Mouse (Mus musculus) cerebellum, adult 9-10 months (tissue): ENCODE measurements around the gene Ano1.

ENCODE experiments used
- DNase-seq: peaks from one replicate; pipeline ENCODE4 v3.0.0; 2022

Ano1 gene

GRCm38 (mm10) chr7:144696764-144697704, 54.7 kb downstream of the Ano1 start:
- DNase-seq = no peak

GRCm38 (mm10) chr7:144689855-144690254, 61.9 kb downstream of the Ano1 start:
- no peak for DNase-seq

GRCm38 (mm10) chr7:144689136-144689535, 62.6 kb downstream of the Ano1 start:
- DNase-seq = no peak

GRCm38 (mm10) chr7:144687663-144688381, 64.0 kb downstream of the Ano1 start:
- DNase-seq = no peak

- DNase-seq = no peak
Observed at GRCm38 (mm10) chr7:144684947-144685346, 66.8 kb downstream of the Ano1 start.

- DNase-seq = no peak
Observed at GRCm38 (mm10) chr7:144684467-144684866, 67.3 kb downstream of the Ano1 start.

GRCm38 (mm10) chr7:144680096-144680495, 71.7 kb downstream of the Ano1 start:
- no peak for DNase-seq

GRCm38 (mm10) chr7:144678241-144679030, 73.3 kb downstream of the Ano1 start:
- DNase-seq = no peak

- DNase-seq = no peak
Observed at GRCm38 (mm10) chr7:144677341-144678086, 74.3 kb downstream of the Ano1 start.

GRCm38 (mm10) chr7:144675632-144676031, 76.1 kb downstream of the Ano1 start:
- no peak for DNase-seq

GRCm38 (mm10) chr7:144669895-144670294, 81.9 kb downstream of the Ano1 start:
- no peak for DNase-seq

- no peak for DNase-seq
Observed at GRCm38 (mm10) chr7:144668603-144669278, 83.0 kb downstream of the Ano1 start.

- DNase-seq = no peak
Observed at GRCm38 (mm10) chr7:144667091-144667490, 84.7 kb downstream of the Ano1 start.

- no peak for DNase-seq
Observed at GRCm38 (mm10) chr7:144665585-144665984, 86.2 kb downstream of the Ano1 start.

GRCm38 (mm10) chr7:144663566-144663965, 88.2 kb downstream of the Ano1 start:
- no peak for DNase-seq

- no peak for DNase-seq
Observed at GRCm38 (mm10) chr7:144656261-144656967, 95.4 kb downstream of the Ano1 start.

GRCm38 (mm10) chr7:144653681-144654425, 97.9 kb downstream of the Ano1 start:
- DNase-seq = peak; percentile 22

GRCm38 (mm10) chr7:144647547-144647946, 104.2 kb downstream of the Ano1 start:
- DNase-seq = peak; percentile 24

- no peak for DNase-seq
Observed at GRCm38 (mm10) chr7:144640817-144641216, 111.0 kb downstream of the Ano1 start.

- no peak for DNase-seq
Observed at GRCm38 (mm10) chr7:144636000-144636399, 115.8 kb downstream of the Ano1 start.
